Mouse (Mus musculus): ENCODE data around the gene Zfp664.

The Zfp664 gene

GRCm38 (mm10) chr5:124922356-124923352, 60.2 kb downstream of the Zfp664 start:
- peak; percentile 91 for DNase-seq (ENCODE audit: low read depth, low spot score)

GRCm38 (mm10) chr5:124929425-124930054, 67.0 kb downstream of the Zfp664 start:
- DNase-seq (ENCODE audit: low read depth, low spot score): no peak

GRCm38 (mm10) chr5:124930055-124930439, 67.6 kb downstream of the Zfp664 start:
- DNase-seq (ENCODE audit: low read depth, low spot score): peak; percentile 27

- DNase-seq (ENCODE audit: low read depth, low spot score): no peak
Observed at GRCm38 (mm10) chr5:124930603-124931002, 68.1 kb downstream of the Zfp664 start.

GRCm38 (mm10) chr5:124931076-124931475, 68.6 kb downstream of the Zfp664 start:
- DNase-seq (ENCODE audit: low read depth, low spot score): peak; percentile 30

- DNase-seq (ENCODE audit: low read depth, low spot score): no peak
Observed at GRCm38 (mm10) chr5:124934558-124934957, 72.1 kb downstream of the Zfp664 start.

- peak; percentile 63 for DNase-seq (ENCODE audit: low read depth, low spot score)
Observed at GRCm38 (mm10) chr5:124943181-124943792, 80.8 kb downstream of the Zfp664 start.

- peak; percentile 70 for DNase-seq (ENCODE audit: low read depth, low spot score)
Observed at GRCm38 (mm10) chr5:124943793-124944383, 81.4 kb downstream of the Zfp664 start.

- no peak for DNase-seq (ENCODE audit: low read depth, low spot score)
Observed at GRCm38 (mm10) chr5:124944384-124944783, 81.9 kb downstream of the Zfp664 start.

- DNase-seq (ENCODE audit: low read depth, low spot score): no peak
Observed at GRCm38 (mm10) chr5:124945046-124945445, 82.6 kb downstream of the Zfp664 start.

- DNase-seq (ENCODE audit: low read depth, low spot score): no peak
Observed at GRCm38 (mm10) chr5:124950623-124951278, 88.3 kb downstream of the Zfp664 start.

GRCm38 (mm10) chr5:124951333-124951732, 88.8 kb downstream of the Zfp664 start:
- peak; percentile 36 for DNase-seq (ENCODE audit: low read depth, low spot score)

Data from R1 (cell line).